Mouse (Mus musculus) kidney, postnatal 0 days (tissue): ENCODE measurements around the gene Tmc7. TPM values are rescaled to one million over a fixed set of nuclear protein-coding genes. Genes with fewer than 3 reads are reported as not detected.
A peak's percentile ranks its signal among the peaks of the same experiment; 100 is the strongest.

Source experiments
- ATAC-seq: fragments of 200-750 bp; cut with Nextera tagmentation; replicated peaks from 2 replicates; pipeline ENCODE4 v1.8.0; 2017; ENCODE audit warnings: low read depth, moderate number of reproducible peaks, moderate TSS enrichment, moderate library complexity; ENCODE audit not compliant: low FRiP score
- DNase-seq: peaks from one replicate; pipeline ENCODE4 v3.0.0-alpha.2; 2016; ENCODE audit warnings: low spot score
- H3K27ac ChIP-seq: fragments of 300-500 bp; sonication (generic); 2 replicates; pipeline ENCODE4 v1.5.1; 2014; ENCODE audit warnings: mild to moderate bottlenecking
- H3K27me3 ChIP-seq: fragments of 300-500 bp; sonication (generic); 2 replicates; pipeline ENCODE4 v1.6.1; 2014; ENCODE audit warnings: low read length, mixed read lengths; ENCODE audit not compliant: insufficient read depth
- H3K36me3 ChIP-seq: fragments of 300-500 bp; sonication (generic); 2 replicates; pipeline ENCODE4 v1.6.1; 2014; ENCODE audit warnings: low read length, mixed read lengths; ENCODE audit not compliant: insufficient read depth
- H3K4me1 ChIP-seq: fragments of 300-500 bp; sonication (generic); replicated peaks from 2 replicates; pipeline ENCODE4 v1.6.1; 2014; ENCODE audit warnings: antibody characterized with exemption, low read length, mixed read lengths; ENCODE audit not compliant: insufficient read depth
- H3K4me2 ChIP-seq: fragments of 300-500 bp; sonication (generic); 2 replicates; pipeline ENCODE4 v1.6.1; 2014; ENCODE audit warnings: mild to moderate bottlenecking, low read length, moderate library complexity, mixed read lengths
- H3K4me3 ChIP-seq: fragments of 300-500 bp; sonication (generic); replicated peaks from 2 replicates; pipeline ENCODE4 v1.5.1; 2014; ENCODE audit warnings: low read depth, low read length
- H3K9ac ChIP-seq: fragments of 300-500 bp; sonication (generic); 2 replicates; pipeline ENCODE4 v1.6.1; 2014; ENCODE audit warnings: low read depth, low read length
- H3K9me3 ChIP-seq: fragments of 300-500 bp; sonication (generic); replicated peaks from 2 replicates; pipeline ENCODE4 v1.6.1; 2016; ENCODE audit warnings: low read length, inconsistent platforms, mixed read lengths
- CTCF ChIP-seq: IDR thresholded peaks from 2 replicates; pipeline ENCODE4 v1.5.1; 2016; ENCODE audit warnings: antibody characterized with exemption, low read depth, mild to moderate bottlenecking, moderate library complexity
- WGBS: fragments of 180-500 bp; shearing (Covaris S2); extraction: QIAGEN DNeasy Blood & Tissue Kit; methylation state at CpG from one replicate; pipeline ENCODE4 v1.1.7; 2014; 5-methylcytosine and 5-hydroxymethylcytosine counted together
- polyA plus RNA-seq: library from polyadenylated mRNA; unstranded; fragments of >200 nt; fragmentation: Nextera tagmentation; extraction: Ambion mirVana; gene quantifications from 2 replicates; pipeline ENCODE4 v1.2.1, GENCODE M21; 2015

Tmc7 gene
- polyA plus RNA-seq, 1 experiment from 2014 or later, result 1.3 TPM

GRCm38 (mm10) chr7:118519661-118520060 lies 64.9 kb downstream of the Tmc7 start:
- ATAC-seq (no peak), DNase-seq (no peak)
- Histone ChIP-seq H3K27me3 (no peaks in the 10 kb centered on the region), H3K9me3 (no peaks in the 10 kb centered on the region), H3K4me1 (no peaks in the 10 kb centered on the region), H3K27ac (no peak overlapping the region), H3K4me2 (no peak overlapping the region), H3K9ac (no peak overlapping the region), H3K4me3 (no peak overlapping the region), H3K36me3 (0 out of 2 replicates have a peak, but pooled peaks cover 9% of the 10 kb centered on the region)
- no peak for TF ChIP-seq CTCF
- WGBS, result 70% methylated on average over 8 of the region's 8 CpGs

GRCm38 (mm10) chr7:118518687-118519086 lies 65.8 kb downstream of the Tmc7 start:
- Histone ChIP-seq H3K9ac (no peak overlapping the region), H3K27ac (no peak overlapping the region)

GRCm38 (mm10) chr7:118517819-118518218 lies 66.7 kb downstream of the Tmc7 start:
- WGBS, result 67% methylated on average over 2 of the region's 2 CpGs
- Histone ChIP-seq H3K4me1 (no peaks in the 10 kb centered on the region), H3K36me3 (no peaks in the 10 kb centered on the region), H3K27ac (no peak overlapping the region), H3K9me3 (no peaks in the 10 kb centered on the region), H3K4me3 (no peak overlapping the region), H3K9ac (no peak overlapping the region), H3K27me3 (no peaks in the 10 kb centered on the region), H3K4me2 (no peak overlapping the region)
- TF ChIP-seq CTCF, result peak; percentile 68
- ATAC-seq, result 0 out of 2 replicates have a peak, but pooled peaks have one; percentile 27
- DNase-seq, result peak; percentile 34

More at GRCm38 (mm10) chr7:118518687-118519086, 65.8 kb downstream of the Tmc7 start:
- Histone ChIP-seq H3K4me3 (no peak overlapping the region), H3K4me1 (no peaks in the 10 kb centered on the region), H3K36me3 (no peaks in the 10 kb centered on the region), H3K27me3 (no peaks in the 10 kb centered on the region), H3K4me2 (no peak overlapping the region), H3K9me3 (no peaks in the 10 kb centered on the region)
- DNase-seq (peak; percentile 84), ATAC-seq (peak; percentile 68)
- 2% methylated on average over 18 of the region's 18 CpGs for WGBS
- TF ChIP-seq CTCF, result peak; percentile 98

- 78% methylated on average over 7 of the region's 7 CpGs for WGBS
- Histone ChIP-seq H3K9me3 (no peaks in the 10 kb centered on the region), H3K36me3 (no peaks in the 10 kb centered on the region), H3K9ac (no peak overlapping the region), H3K4me2 (no peak overlapping the region), H3K27ac (no peak overlapping the region), H3K4me3 (no peak overlapping the region), H3K27me3 (no peaks in the 10 kb centered on the region), H3K4me1 (no peaks in the 10 kb centered on the region)
- DNase-seq, result no peak
- ATAC-seq, result no peak
- TF ChIP-seq CTCF, result no peak
These were observed 76.0 kb downstream of the Tmc7 start for GRCm38 (mm10) chr7:118508556-118508955.

- WGBS, result 64% methylated on average over 4 of the region's 4 CpGs
- ATAC-seq (no peak), DNase-seq (no peak)
- Histone ChIP-seq H3K27me3 (no peaks in the 10 kb centered on the region), H3K4me1 (no peaks in the 10 kb centered on the region), H3K9me3 (no peaks in the 10 kb centered on the region), H3K4me3 (no peak overlapping the region), H3K9ac (no peak overlapping the region), H3K4me2 (no peak overlapping the region), H3K27ac (no peak overlapping the region), H3K36me3 (no peaks in the 10 kb centered on the region)
- no peak for TF ChIP-seq CTCF
These were observed 80.7 kb downstream of the Tmc7 start for GRCm38 (mm10) chr7:118503844-118504243.

GRCm38 (mm10) chr7:118502333-118502732 lies 82.2 kb downstream of the Tmc7 start:
- no peak for DNase-seq
- TF ChIP-seq CTCF, result no peak
- no peak overlapping the region for H3K9ac ChIP-seq
- H3K27me3 ChIP-seq, result no peaks in the 10 kb centered on the region
- H3K36me3 ChIP-seq, result no peaks in the 10 kb centered on the region
- 66% methylated on average over 8 of the region's 8 CpGs for WGBS
- H3K4me2 ChIP-seq, result no peak overlapping the region
- no peaks in the 10 kb centered on the region for H3K9me3 ChIP-seq
- H3K4me1 ChIP-seq, result no peaks in the 10 kb centered on the region
- no peak for ATAC-seq
- no peak overlapping the region for H3K27ac ChIP-seq
- no peak overlapping the region for H3K4me3 ChIP-seq
